Mouse (Mus musculus) A20 (cell line): ENCODE measurements around the gene Zzef1.

ENCODE experiments used
- DNase-seq: peaks from one replicate; pipeline ENCODE4 v3.0.0-alpha.2; 2011; ENCODE audit warnings: low read depth, low spot score

The Zzef1 gene

GRCm38 (mm10) chr11:72955339-72955974 lies 159.4 kb downstream of the Zzef1 start:
- DNase-seq = no peak

GRCm38 (mm10) chr11:72957318-72957717 lies 161.3 kb downstream of the Zzef1 start:
- no peak for DNase-seq

DNA sequence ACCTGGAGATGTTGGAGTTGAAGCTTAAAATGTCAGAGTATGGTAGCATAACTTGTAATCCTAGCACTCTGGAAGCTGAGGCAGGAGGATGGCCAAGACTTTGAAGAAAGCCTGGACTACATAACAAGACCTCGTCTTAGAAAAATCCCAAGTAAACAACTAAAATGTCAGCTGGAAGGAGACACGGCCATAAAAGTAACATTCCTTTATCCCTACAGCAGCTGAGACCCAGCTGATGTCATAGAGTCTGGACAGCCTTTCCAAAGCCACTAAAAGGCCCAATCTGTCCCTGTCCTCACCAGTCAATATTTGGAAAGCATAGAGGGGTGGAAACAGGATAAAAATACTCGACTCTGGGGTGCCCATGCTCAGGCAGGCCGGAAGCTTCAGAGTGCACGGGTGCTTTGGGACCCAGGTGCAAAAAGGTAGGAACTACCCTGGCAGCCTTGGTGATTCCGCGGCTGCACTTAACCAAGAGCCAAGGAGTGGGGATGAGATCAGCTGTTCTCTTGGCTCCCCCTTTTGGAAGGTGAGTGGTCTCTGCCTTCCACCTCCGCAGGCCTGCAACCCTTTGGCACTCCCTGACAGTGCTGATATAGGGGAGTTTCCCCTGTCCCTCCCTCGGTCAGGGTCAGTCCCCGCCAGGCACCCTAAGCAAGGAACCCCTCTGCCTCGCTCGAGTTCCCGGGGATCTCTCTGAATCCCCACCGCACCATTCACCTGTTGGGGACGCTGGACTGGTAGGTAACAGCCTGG lies 164.1 kb downstream of the Zzef1 start:
- no peak for DNase-seq

DNA sequence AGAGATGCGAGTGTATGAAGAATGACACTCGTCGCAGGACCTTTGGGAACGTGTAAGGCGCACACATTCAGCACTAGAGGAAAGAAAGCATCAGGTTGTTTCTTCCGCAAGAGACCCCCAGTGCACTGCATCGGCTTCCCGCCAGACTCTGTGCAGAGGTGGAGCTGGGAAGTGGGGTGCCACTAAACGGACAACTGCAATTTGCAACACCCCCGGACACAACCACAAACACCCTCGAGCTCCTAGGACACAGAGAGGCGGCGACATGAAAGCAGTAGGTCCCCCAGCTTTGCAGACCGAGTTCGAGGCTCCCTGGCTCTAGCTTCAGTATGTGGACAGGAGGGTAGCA lies 164.7 kb downstream of the Zzef1 start:
- no peak for DNase-seq

DNA sequence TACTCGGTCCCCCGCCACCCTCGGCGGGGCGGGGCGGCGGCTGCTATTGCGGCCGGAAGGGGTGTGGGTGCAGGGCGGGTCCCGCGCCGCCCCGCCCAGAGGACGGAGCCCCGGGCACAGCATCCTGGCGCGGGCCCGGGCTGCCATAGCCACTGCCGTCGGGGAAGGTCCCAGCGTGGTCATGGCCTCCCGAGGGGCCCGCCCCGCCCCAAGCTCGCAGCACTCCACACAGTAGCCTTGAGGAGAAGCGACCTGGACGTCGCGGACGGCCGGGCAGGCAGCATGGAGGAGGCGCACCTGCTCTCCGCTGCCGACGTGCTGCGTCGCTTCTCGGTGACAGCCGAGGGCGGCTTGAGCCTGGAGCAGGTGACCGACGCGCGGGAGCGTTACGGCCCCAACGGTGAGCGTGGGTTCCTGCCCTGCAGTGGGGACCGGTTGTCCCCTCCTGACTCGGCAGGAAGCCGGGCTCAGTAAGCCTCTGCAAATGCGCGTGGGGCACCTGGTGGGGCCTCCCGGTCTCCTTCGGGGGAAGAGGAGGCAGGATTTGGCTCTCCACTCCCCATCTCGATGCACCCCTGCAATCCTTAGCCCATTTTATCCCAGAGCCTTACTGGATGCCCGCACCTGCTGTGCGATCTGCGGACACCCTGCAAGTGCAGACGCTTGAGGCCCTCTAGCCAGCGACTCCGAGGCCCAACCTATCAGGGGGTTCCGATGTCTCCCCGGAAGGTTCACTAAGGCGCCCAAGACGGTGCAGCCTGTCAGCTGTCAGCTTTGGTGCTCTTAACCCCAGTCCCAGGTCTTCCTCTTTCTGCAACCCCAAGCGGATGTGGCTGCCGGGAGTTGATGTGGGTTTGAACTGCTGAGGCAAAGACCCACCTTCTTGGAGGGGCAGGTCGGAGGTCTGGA lies 165.3 kb downstream of the Zzef1 start, which contains the start of gene Atp2a3:
TSS of gene Atp2a3 (plus strand) at position 98 of the 909 bp plus-strand sequence.
- peak; percentile 88 for DNase-seq

DNA sequence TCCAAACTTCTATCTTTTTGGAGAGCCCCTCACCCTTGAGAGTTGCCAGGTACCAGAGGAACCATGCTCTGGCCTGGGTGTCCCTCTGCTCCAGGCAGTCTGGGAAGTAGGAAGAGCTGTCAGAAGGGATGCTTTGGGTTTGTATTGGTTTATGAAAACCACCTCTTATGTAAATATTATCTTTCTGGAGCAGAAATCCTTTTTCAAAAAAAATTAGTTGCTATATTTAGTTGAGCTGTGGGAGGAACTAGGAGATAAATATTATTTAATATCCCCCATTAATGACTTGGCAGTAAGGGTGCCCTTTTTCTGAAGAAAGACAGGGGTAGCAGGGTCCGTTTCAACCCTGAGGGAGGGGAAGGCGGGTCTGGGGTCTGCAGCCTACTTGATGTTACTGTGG lies 166.4 kb downstream of the Zzef1 start:
- no peak for DNase-seq

DNA sequence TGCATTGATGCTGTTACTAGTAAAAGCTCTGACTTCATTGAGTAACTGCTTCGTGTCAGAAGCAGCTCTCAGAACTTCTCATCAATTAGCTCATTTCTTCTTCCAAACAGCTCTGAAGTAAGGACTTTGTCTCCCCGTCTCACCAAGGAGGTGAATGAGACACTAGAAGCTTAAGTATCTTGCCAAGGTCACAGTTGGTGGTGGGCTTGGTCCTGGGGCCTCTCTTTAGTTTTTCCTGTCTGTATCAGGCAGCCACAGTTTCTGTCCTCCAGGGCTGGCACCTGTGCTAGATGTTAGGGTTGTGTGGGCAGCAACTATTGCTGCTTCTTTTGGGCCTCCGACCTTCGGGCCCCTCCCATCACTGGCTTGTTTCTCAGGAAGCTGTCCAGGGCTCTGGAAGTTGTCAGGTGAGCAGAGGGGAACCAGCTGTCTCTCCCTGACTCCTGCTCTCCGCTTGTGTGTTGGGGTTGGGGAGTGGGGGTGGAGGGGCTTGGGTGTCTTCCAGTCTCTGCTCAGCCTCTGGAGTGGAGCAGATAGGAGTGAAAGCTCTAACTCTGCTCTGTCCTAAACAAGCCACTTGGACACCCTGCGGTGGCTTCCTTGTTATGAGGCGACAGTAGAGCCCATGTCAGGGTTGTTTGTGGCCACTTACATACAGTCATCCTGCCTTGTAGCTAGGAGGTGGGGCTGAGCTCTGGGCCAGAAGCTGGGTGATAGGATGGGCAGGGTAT lies 167.2 kb downstream of the Zzef1 start:
- peak; percentile 66 for DNase-seq

- DNase-seq = peak; percentile 90
Measured at GRCm38 (mm10) chr11:72963789-72964294, 167.8 kb downstream of the Zzef1 start.

GRCm38 (mm10) chr11:72974995-72975503 lies 179.0 kb downstream of the Zzef1 start:
- DNase-seq = no peak
